Mouse (Mus musculus) leukemia stem cell, adult 10-12 weeks (primary cell): ENCODE measurements around the gene Gm28845. TPM values are rescaled to one million over a fixed set of nuclear protein-coding genes. Genes with fewer than 3 reads are reported as not detected.

ENCODE experiments used
- polyA plus RNA-seq: library from polyadenylated mRNA; stranded (reverse); fragments of >175 nt; gene quantifications from 2 replicates; pipeline ENCODE4 v1.2.3, GENCODE M21; 2012; ENCODE audit warnings: low replicate concordance

The Gm28845 gene
- polyA plus RNA-seq = not detected in 2 replicates

DNA sequence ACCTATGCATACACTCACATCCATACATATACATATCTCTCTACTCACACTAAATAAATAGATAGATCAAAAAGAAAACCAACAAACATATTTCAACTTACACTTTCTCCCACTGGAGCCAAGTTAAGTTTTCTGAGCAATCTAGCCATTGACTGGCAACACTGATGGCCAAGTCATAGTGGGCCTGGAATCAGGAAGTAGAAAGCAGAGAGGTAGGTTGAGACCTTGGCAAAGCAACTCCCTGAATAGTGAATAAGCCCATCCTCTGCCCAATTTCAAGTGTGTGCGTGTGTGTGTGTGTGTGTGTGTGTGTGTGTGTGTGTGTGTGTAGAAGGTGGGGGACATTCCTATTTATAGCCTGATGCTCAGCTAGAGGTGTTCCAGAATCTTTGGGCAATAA, at the start of gene Gm28845:
TSS of gene Gm28845 (minus strand) at position 121 of the 400 bp plus-strand sequence.

DNA sequence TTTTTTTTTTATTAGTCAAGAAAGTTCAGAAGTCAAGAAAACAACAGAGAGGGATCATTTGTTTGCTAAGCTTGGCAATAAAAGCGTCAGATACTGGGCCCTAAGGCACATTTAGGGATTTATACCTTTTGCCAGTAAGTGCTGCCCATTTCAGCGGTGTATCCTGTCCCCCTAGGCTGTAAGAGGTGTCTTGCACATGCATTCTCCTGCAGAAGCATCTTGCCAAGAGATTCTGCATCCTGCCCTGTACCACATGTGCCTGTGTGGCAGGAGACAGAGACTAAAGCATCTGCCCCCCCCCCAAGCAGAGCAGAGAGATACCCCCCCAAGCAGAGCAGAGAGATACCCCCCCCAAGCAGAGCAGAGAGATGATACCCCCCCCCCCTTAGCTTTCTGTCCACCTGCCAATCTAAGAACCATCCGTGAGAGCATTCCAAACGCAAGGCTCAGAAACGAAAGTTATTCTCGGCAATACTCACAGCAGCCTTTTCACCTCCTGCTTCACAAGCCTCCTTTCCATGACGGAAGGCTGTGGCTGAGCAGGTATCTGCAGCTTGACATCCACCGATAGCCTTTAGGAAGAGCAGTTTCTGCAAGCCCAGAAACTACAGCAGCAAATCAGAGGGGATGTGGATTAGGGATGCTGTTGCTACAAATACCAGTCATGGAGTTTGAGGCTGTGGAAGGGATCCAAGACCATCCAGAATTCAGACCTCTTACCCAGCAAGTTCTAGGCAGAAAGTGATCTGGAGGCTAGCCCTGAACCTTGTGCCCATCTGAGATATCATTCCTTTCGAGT, 3.4 kb upstream of the Gm28845 start, which contains the start of gene D630023F18Rik:
TSS of gene D630023F18Rik (minus strand) at position 641 of the 799 bp plus-strand sequence.

DNA sequence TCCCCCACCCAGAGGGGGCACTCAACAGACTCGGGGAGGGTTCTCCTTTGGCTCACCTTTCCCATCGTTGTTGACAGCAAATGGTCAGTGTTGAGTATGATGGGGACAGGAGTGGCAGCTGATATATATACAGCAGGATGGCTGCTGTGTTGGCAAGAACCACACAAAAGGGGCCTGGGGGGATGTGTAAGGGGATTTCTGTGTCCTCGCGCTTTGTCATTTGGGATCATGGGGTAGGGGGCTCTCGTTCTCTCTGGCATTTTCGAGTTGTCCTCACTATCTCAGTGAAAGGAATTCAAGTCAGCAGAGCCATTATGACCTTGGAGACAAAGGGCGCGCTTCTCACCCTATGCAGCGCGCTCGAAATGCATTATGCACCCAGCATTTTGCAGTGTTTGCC, 16.1 kb downstream of the Gm28845 start, which contains the start of gene Cryga:
TSS of gene Cryga (minus strand) at position 101 of the 400 bp plus-strand sequence.

DNA sequence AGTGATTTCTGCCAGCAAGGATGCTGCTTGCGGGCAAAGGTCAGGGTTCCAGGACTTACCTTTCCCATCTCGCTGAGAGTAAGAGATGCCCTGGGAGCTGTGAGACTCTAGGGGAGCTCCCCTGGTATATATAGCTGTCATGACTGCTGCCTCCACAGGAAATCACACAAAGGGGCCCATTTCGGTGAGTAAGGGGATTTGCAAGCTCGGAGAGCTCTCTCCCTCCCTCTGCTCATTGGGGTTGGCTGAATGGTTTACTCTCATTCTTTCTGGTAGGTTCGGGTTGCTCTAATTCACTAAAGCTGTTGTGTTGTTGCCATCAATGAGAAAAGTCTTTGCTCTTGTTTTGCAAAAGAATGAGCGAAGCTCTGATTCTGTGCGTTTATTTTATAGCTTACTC, 37.2 kb downstream of the Gm28845 start, which contains the start of gene Crygb:
TSS of gene Crygb (minus strand) at position 101 of the 400 bp plus-strand sequence.

DNA sequence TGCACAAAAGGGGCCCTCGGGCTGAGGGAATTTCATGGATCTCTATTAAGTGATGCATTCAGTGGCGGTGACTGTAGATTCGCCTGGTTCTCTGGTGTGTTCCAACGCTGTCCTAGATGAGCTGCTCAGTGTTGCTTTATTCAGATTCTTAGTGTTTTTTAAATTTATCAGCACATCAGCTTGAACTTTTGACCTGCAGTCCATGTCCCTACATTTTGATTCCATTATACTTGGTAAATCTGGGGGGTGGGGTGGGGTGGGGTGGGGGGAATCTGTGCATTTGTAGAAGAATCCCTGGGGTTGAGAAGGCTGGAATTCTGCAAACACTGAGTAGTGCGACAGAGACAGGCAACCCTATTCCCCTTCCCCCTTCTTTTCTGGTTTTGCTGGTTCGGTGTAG, 45.8 kb downstream of the Gm28845 start, which contains the start of gene Crygc:
TSS of gene Crygc (minus strand) at position 101 of the 400 bp plus-strand sequence.

DNA sequence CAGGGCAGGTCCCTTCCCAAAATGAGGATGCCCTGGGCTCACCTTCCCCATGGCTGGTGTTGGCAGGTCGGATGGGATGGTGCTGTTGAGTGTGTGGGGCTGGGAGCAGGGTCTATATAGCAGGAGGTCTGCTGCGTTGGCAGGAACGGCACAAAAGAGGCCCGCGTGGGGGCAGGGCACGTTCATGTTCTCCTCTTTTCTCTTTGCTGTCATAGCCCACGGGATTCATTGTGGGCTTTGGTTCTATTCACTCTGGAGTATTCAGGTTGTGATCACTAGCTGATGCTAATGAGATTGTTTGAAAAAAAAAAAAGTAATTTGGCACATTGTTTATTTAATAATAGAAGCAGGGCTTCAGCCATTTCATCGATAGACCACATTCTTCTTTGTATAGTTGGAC, 56.0 kb downstream of the Gm28845 start, which contains the start of gene Crygd:
TSS of gene Crygd (minus strand) at position 101 of the 400 bp plus-strand sequence.

DNA sequence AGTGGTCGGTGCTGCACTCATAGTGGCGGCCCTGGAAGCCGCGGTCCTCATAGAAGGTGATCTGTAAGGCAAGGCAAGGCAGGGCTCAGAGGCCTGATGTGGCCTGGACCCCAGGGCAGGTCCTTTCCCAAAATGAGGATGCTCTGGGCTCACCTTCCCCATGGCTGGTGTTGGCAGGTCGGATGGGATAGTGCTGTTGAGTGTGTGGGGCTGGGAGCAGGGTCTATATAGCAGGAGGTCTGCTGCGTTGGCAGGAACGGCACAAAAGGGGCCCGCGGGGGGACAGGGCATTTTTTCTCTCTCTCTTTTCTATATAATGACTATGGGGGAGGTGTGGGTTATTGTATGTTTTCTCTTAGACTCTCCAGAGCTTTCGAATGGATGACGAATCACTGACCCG, 68.4 kb downstream of the Gm28845 start, which contains the start of gene Cryge:
TSS of gene Cryge (minus strand) at position 198 of the 400 bp plus-strand sequence.

Other genes with a start within 250 kb of the Gm28845 start
- 0.50 and 1.5 TPM in 2 replicates for gene Plekhm3, start 162.7 kb downstream of the Gm28845 start, polyA plus RNA-seq
- gene Akr1cl, start 86.8 kb downstream of the Gm28845 start, polyA plus RNA-seq = not detected in 2 replicates
- gene Cryge, start 68.4 kb downstream of the Gm28845 start, polyA plus RNA-seq = not detected in 2 replicates
- gene Crygd, start 56.1 kb downstream of the Gm28845 start, polyA plus RNA-seq = not detected in 2 replicates
- not detected in 2 replicates for gene Crygc, start 45.9 kb downstream of the Gm28845 start, polyA plus RNA-seq
- gene Crygb, start 37.3 kb downstream of the Gm28845 start, polyA plus RNA-seq = not detected in 2 replicates
- gene Cryga, start 16.2 kb downstream of the Gm28845 start, polyA plus RNA-seq = not detected in 2 replicates
- gene D630023F18Rik, start 3.7 kb upstream of the Gm28845 start, polyA plus RNA-seq = 0.12 TPM in 1 of 2 replicates, not detected in the other
- 0.38 and 0.81 TPM in 2 replicates for gene Idh1, start 66.9 kb upstream of the Gm28845 start, polyA plus RNA-seq
- gene Pikfyve, start 67.1 kb upstream of the Gm28845 start, polyA plus RNA-seq = 18.0 and 23.6 TPM in 2 replicates
- not detected in 2 replicates for gene Pth2r, start 162.5 kb upstream of the Gm28845 start, polyA plus RNA-seq